Mouse (Mus musculus): Measurements from ENCODE around the gene Tbx3.

Tbx3 gene

DNA sequence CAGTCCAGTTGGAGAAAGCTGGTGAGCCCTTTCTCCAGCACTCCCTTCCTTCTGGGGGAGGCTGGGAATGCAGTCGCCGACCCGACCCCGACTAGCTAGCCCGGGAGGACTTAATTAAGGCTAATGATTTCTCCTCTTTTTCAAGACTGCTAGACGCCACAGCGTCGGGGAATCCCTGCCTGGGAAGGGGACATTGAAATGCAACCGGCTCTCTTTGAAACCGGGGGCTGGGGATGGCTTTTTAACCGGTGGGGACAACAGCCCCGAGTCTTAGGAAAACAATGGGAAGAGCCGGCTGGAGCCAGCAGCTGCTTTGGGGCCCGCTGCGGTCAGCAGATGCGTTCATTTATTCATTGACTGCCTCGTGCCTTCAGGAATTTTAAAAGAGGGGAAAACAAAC is 36.0 kb downstream of the Tbx3 start:
- DNase-seq (ENCODE audit: low spot score) = no peak

GRCm38 (mm10) chr5:119708850-119709585 is 38.5 kb downstream of the Tbx3 start:
- DNase-seq (ENCODE audit: low spot score) = no peak

DNA sequence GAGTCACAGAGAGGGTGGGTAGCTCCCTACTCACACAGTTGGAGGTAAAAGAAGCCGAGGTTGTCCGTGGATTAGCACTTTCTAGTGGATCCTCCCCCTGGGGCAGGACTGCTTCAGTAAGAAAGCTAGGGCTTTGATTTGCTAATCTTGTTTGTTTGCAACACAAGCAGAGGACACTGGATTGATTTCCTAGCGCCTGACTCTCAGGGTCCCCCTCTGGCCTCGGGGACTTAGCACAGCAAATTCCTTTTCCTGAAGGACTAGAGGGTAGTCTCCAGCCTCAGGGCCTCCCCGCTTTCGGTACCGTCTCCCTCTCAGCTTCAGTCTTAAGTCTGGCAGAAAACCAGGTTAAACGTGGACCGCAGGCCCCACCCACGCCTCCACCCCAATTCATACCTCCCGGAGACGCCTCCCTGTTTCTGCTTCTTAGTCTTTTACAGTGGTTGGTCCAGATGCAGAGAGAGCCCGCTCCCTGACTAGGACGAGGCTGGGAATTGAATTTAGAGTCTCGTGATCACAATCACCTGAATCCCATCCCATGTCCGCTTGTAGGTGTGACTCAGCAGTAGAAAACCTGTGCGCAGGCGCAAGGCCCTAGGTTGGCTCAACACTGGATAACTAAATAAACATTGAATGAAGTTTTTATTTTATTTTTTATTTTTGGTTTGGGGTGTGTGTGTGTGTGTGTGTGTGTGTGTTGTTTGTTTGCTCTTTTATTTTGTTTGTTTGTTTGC is 39.5 kb downstream of the Tbx3 start:
- no peak for DNase-seq (ENCODE audit: low spot score)

DNA sequence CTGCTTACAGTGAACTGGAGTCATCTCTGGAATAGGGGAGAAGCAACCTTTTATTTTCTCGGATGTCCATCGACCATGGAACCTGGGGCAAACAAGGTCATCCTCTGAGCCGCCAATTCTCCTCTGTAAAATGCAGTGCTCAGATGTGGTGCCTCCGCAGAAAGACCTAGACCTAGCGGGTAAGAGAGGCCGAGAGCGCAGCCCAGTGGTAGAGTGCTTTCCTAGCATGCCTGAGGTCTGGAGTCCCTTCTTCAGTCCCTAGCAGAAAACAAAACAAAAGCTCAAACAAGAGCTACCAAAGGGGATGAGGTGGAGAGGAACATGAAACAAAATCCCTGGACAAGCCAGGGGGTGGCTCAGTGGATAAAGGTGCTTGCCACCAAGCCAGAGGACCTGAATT is 40.3 kb downstream of the Tbx3 start:
- no peak for DNase-seq (ENCODE audit: low spot score)

DNA sequence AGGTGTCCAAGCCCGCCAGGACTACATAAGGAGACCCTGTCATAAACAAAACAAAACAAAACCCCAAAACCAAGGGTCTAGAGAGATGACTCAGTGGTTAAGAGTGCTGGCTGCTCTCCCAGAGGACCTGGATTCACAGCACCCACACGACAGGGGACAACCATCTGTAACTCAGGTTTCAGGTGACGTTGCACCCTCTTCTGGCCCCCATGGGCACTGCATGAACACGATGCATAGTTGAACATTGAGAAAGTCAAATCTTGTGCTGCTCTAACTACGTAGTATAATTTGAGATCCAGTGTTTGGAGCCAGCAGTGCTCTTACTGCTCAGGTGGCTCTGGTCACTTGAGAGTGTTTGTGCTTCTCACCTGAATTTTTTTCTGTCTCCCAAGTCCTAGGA is 41.2 kb downstream of the Tbx3 start:
- DNase-seq (ENCODE audit: low spot score) = no peak

DNA sequence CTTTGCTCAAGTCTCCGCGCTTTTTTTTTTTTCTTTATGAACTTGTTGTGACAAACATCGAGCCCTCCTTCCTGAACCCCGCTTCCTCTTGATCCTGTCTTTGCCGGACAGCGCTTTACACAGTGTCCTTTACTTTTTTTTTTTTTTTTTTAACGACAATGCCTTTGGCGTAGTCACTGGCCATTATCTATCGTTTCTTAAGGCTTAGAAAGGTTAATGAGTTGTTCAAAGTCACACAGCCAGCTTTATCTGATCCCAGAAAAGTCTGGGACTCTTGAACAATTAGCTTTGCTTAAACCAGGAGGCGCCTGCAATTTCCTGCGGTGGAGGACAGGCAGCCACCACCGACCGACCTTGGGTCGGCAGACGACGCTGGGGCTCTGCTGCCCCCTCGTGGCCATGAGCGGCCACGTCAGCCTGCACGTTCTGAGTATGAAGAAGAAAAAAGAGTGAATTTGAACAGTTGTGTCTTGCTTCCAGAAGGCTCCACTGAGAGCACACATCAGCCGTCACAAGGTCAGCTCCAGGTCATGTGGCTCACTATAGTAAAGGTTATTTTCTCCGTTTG is 42.3 kb downstream of the Tbx3 start:
- DNase-seq (ENCODE audit: low spot score) = peak; percentile 16

DNA sequence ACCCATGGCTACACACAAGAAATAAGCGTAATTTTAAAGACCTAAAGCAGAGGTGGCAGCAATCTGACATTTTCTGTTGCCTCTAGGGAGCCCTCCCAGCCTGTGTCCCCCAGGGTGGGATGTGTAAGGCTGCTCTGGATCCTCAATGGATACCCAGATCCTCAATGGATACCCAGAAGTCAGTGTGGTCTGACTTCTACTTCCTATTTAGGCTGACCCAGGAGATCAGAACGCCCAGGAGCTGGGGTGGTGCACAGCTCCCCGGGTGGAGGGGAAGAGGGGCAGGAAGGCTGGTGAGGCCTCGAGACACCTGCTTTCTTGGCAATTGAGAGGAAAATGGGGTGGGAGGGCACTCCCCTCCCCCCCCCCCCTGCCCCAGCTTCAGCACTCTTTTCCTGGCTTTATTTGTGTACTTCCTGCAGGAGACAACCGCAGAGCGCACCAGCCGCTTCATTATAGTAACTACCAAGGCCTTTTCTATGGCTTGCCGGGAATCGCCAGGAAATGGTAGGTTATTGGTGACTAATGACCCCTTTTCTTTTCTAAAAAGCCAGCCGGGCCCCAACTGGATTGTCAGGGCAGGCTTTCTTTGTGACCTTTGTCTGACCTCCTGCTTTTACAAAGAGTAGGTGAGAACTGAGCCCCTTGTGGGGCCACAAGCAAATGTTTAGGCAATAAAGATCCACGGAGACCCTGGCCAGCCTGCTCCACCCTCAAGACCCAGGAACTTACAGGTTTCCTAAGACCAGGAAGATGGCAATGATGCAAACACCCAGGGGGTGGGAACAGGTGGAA is 50.2 kb downstream of the Tbx3 start:
- DNase-seq (ENCODE audit: low spot score) = no peak

DNA sequence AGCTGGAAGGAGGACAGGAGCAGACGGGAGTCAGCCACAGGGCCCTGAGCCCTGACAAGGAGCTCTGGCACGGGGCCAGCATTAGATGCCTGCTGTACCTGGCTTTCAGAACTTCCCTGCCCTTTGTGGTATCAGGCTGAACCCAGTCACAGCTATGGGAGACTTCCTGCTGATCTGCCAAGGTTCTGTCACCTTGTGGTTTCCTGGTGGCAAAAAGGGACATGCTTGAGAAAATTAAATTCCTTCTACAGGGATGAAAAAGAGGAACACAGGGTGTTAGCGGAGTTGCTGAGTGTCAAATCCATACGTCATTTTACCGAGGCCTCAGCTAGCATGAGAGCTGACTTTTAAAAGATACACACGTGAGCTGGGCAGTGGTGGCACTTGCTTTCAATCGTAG is 62.5 kb downstream of the Tbx3 start:
- no peak for DNase-seq (ENCODE audit: low spot score)

Measured in c-Kit-positive CD71-positive TER-119-positive erythroid progenitor cells, embryonic 14.5 days (primary cell).